Mouse (Mus musculus) liver, postnatal 0 days (tissue): ENCODE data around the gene Tapbp. TPM values are rescaled to one million over a fixed set of nuclear protein-coding genes. Genes with fewer than 3 reads are reported as not detected.

Source experiments
- ATAC-seq: fragments of 200-750 bp; cut with Nextera tagmentation; 2 replicates; pipeline ENCODE4 v1.8.0; 2017; ENCODE audit warnings: mild to moderate bottlenecking, moderate library complexity
- DNase-seq: peaks from one replicate; pipeline ENCODE4 v3.0.0-alpha.2; 2016
- H3K27ac ChIP-seq: fragments of 300-500 bp; sonication (generic); 2 replicates; pipeline ENCODE4 v1.5.1; 2014; ENCODE audit warnings: antibody characterized with exemption, moderate library complexity, mild to moderate bottlenecking, low read depth
- H3K27me3 ChIP-seq: fragments of 300-500 bp; sonication (generic); 2 replicates; pipeline ENCODE4 v1.6.1; 2014; ENCODE audit warnings: low read length, control low read depth, mixed read lengths; ENCODE audit not compliant: insufficient read depth
- H3K36me3 ChIP-seq: fragments of 300-500 bp; sonication (generic); replicated peaks from 2 replicates; pipeline ENCODE4 v1.6.1; 2014; ENCODE audit warnings: mild to moderate bottlenecking, control low read depth, low read length, moderate library complexity, mixed read lengths; ENCODE audit not compliant: insufficient read depth
- H3K4me1 ChIP-seq: fragments of 300-500 bp; sonication (generic); 2 replicates; pipeline ENCODE4 v1.6.1; 2014; ENCODE audit warnings: antibody characterized with exemption, mild to moderate bottlenecking, control low read depth; ENCODE audit not compliant: insufficient read depth
- H3K4me2 ChIP-seq: fragments of 300-500 bp; sonication (generic); 2 replicates; pipeline ENCODE4 v1.6.1; 2014; ENCODE audit warnings: low read depth, mild to moderate bottlenecking, low read length, moderate library complexity, mixed read lengths
- H3K4me3 ChIP-seq: fragments of 300-500 bp; sonication (generic); 2 replicates; pipeline ENCODE4 v1.5.1; 2014; ENCODE audit warnings: low read depth, low read length
- H3K9ac ChIP-seq: fragments of 300-500 bp; sonication (generic); replicated peaks from 2 replicates; pipeline ENCODE4 v1.6.1; 2014; ENCODE audit warnings: mild to moderate bottlenecking, moderate library complexity
- H3K9me3 ChIP-seq: fragments of 300-500 bp; sonication (generic); 2 replicates; pipeline ENCODE4 v1.6.1; 2016; ENCODE audit warnings: mild to moderate bottlenecking, control low read depth, low read length, mixed read lengths
- CTCF ChIP-seq: sonication (generic); IDR thresholded peaks from 2 replicates; pipeline ENCODE4 v1.5.1; 2016; ENCODE audit warnings: antibody characterized with exemption, low read depth
- EP300 ChIP-seq: IDR thresholded peaks from 2 replicates; pipeline ENCODE4 v1.6.1; 2016; ENCODE audit warnings: antibody characterized with exemption, low read depth, mild to moderate bottlenecking
- WGBS: fragments of 180-500 bp; shearing (Covaris S2); extraction: QIAGEN DNeasy Blood & Tissue Kit; methylation state at CpG from one replicate; pipeline ENCODE4 v1.1.7; 2014; ENCODE audit not compliant: insufficient replicate concordance; 5-methylcytosine and 5-hydroxymethylcytosine counted together
- microRNA-seq: library from miRNA; unstranded; fragments of <30 nt; microRNA quantifications from one replicate; pipeline ENCODE4, GENCODE M21; 2016
- polyA plus RNA-seq: library from polyadenylated mRNA; unstranded; fragments of >200 nt; fragmentation: Nextera tagmentation; extraction: Ambion mirVana; gene quantifications from 2 replicates; pipeline ENCODE4 v1.2.1, GENCODE M21; 2015

Gene Tapbp
- polyA plus RNA-seq, 1 experiment from 2014 or later, result 47.0 TPM

DNA sequence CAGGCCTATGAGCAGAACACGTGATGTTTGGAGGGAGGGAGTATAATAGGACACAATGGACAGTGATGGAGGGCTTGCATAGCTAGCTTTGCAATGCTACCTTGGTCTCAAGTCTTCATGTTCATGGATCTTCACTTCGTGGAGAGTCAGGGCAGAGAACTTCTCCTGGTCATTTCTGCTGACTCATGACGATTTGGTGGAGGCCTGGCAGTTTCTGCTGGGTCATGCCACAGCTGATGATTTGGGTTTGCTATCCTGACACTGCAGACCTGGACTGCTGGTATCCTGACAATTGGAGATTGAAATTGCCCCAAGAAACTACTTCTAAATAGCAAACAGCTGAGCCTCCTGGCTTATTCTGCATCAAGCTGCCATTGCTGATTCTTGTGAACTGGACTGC, 57.9 kb downstream of the Tapbp start:
- H3K4me1 ChIP-seq, result peaks cover 7% of the 10 kb centered on the region; the same call in 1 of the 2 replicates
- TF ChIP-seq CTCF (no peak), EP300 (peak; percentile 50)
- DNase-seq (no peak), ATAC-seq (no peak)
- no peak overlapping the region for H3K4me3 ChIP-seq
- H3K9ac ChIP-seq, result no peak overlapping the region
- no peak overlapping the region for H3K4me2 ChIP-seq
- H3K27me3 ChIP-seq, result peaks cover 7% of the 10 kb centered on the region; the same call in 1 of the 2 replicates
- H3K27ac ChIP-seq, result no peak overlapping the region
- peaks cover 7% of the 10 kb centered on the region; the same call in 1 of the 2 replicates for H3K9me3 ChIP-seq
- 61% methylated on average over 3 of the region's 3 CpGs for WGBS
- H3K36me3 ChIP-seq, result no peaks in the 10 kb centered on the region

DNA sequence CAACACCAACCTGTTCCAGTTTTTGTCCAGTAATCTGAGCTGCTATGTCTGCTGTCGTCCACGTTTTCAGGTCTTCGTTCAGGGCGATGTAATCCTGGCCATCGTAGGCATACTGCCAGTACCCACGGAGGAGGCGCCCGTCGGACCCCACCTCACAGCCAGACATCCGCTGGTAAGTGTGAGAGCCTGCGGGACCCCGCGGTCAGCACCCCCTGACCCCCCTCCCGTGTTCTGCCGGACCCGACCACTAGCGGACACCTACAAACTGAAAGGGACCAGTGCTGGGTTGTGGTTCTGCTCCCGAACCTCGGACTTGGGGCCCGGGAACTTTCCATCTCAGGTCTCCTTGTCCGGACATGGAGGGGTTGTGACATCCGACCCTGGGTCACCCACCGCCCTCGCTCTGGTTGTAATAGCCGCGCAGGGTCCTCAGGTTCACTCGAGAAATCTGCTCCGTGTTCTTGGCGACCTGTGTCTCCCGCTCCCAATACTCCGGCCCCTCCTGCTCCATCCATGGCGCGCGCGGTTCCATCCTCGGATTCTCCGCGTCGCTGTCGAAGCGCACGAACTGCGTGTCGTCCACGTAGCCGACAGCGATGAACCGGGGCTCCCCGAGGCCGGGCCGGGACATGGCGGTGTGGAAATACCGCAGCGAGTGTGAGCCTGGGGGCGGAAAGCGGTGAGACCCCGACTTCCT, 62.3 kb downstream of the Tapbp start:
- H3K9me3 ChIP-seq, result no peaks in the 10 kb centered on the region
- peak overlapping the region; percentile 91 for H3K27ac ChIP-seq
- no peaks in the 10 kb centered on the region for H3K36me3 ChIP-seq
- DNase-seq (no peak), ATAC-seq (peak; percentile 3)
- 3% methylated on average over 57 of the region's 57 CpGs for WGBS
- peak overlapping the region; percentile 90 for H3K4me2 ChIP-seq
- peak overlapping the region; percentile 68 for H3K4me3 ChIP-seq
- peak overlapping the region; percentile 68 for H3K9ac ChIP-seq
- peaks cover 7% of the 10 kb centered on the region; the same call in 1 of the 2 replicates for H3K27me3 ChIP-seq
- H3K4me1 ChIP-seq, result peaks cover 26% of the 10 kb centered on the region
- TF ChIP-seq EP300, result no peak

DNA sequence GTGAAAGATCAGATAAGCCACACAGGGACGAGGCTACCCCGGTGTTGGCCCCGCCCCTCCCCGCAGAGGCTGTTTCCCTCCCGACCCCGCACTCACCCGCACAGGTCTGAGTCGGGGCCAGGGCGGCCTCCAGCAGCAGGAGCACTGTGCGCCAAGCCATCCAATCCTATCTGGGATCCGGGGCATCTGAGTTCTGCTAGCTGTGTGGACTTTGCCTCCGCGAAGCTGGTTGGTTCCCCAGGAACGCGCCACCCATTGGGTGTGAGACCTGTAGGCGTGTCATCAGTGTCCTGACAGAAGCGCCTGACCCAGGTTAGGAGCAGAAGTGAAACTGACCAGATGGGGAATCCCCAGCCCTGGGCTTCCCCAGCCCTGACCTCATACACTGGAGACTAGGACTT, 62.9 kb downstream of the Tapbp start:
- H3K27ac ChIP-seq, result peak overlapping the region; percentile 91
- peak overlapping the region; percentile 68 for H3K4me3 ChIP-seq
- ATAC-seq (peak; percentile 89), DNase-seq (peak; percentile 89)
- H3K4me1 ChIP-seq, result peaks cover 26% of the 10 kb centered on the region
- WGBS, result under 1% methylated on average over 16 of the region's 17 CpGs
- peak overlapping the region; percentile 68 for H3K9ac ChIP-seq
- H3K27me3 ChIP-seq, result peaks cover 7% of the 10 kb centered on the region; the same call in 1 of the 2 replicates
- H3K4me2 ChIP-seq, result peak overlapping the region; percentile 90
- H3K9me3 ChIP-seq, result no peaks in the 10 kb centered on the region
- no peaks in the 10 kb centered on the region for H3K36me3 ChIP-seq
- peak; percentile 62 for TF ChIP-seq EP300
- no peak for TF ChIP-seq CTCF

Small RNA genes lying within 50 kb of the gene (microRNA-seq; reads per million reads assigned to microRNA genes)
- not detected for gene Gm27740

Other genes starting within 250 kb of the Tapbp start
- 91.9 and 96.6 TPM in 2 replicates for gene Hnrnpm, start 229.0 kb upstream of the Tapbp start, polyA plus RNA-seq
- 137 and 144 TPM in 2 replicates for gene March2, start 197.2 kb upstream of the Tapbp start, polyA plus RNA-seq
- 80.4 and 88.9 TPM in 2 replicates for gene Rab11b, start 155.4 kb upstream of the Tapbp start, polyA plus RNA-seq
- 64.4 and 93.5 TPM in 2 replicates for gene Angptl4, start 134.1 kb upstream of the Tapbp start, polyA plus RNA-seq
- 9.4 and 10.6 TPM in 2 replicates for gene Kank3, start 105.4 kb upstream of the Tapbp start, polyA plus RNA-seq
- 699 and 710 TPM in 2 replicates for gene Rps28, start 91.3 kb upstream of the Tapbp start, polyA plus RNA-seq
- gene Ndufa7, start 91.3 kb upstream of the Tapbp start, polyA plus RNA-seq, result 379 and 389 TPM in 2 replicates
- 16.6 and 17.4 TPM in 2 replicates for gene Cd320, start 72.8 kb upstream of the Tapbp start, polyA plus RNA-seq
- not detected in 2 replicates for gene Gm7029, start 42.1 kb upstream of the Tapbp start, polyA plus RNA-seq
- gene Kifc1, start 25.2 kb upstream of the Tapbp start, polyA plus RNA-seq, result 2.6 and 3.6 TPM in 2 replicates
- gene Platr17, start 10.8 kb upstream of the Tapbp start, polyA plus RNA-seq, result 0.41 and 0.54 TPM in 2 replicates
- gene Daxx, start 6.5 kb upstream of the Tapbp start, polyA plus RNA-seq, result 12.6 and 13.0 TPM in 2 replicates
- 7.1 and 7.9 TPM in 2 replicates for gene Zbtb22, start within 50 bp of the Tapbp start, polyA plus RNA-seq
- 6.8 and 7.4 TPM in 2 replicates for gene Rgl2, start 13.6 kb downstream of the Tapbp start, polyA plus RNA-seq
- gene Pfdn6, start 24.4 kb downstream of the Tapbp start, polyA plus RNA-seq, result 82.2 and 85.5 TPM in 2 replicates
- gene Wdr46, start 24.8 kb downstream of the Tapbp start, polyA plus RNA-seq, result 12.7 and 12.8 TPM in 2 replicates
- gene B3galt4, start 35.6 kb downstream of the Tapbp start, polyA plus RNA-seq, result 2.2 and 2.4 TPM in 2 replicates
- gene Vps52, start 39.9 kb downstream of the Tapbp start, polyA plus RNA-seq, result 12.5 and 13.4 TPM in 2 replicates
- gene Rps18, start 40.1 kb downstream of the Tapbp start, polyA plus RNA-seq, result 1,510 and 1,549 TPM in 2 replicates
- 274 and 288 TPM in 2 replicates for gene H2-K1, start 84.4 kb downstream of the Tapbp start, polyA plus RNA-seq
- gene Ring1, start 108.8 kb downstream of the Tapbp start, polyA plus RNA-seq, result 6.0 and 7.1 TPM in 2 replicates
- 49.1 and 51.6 TPM in 2 replicates for gene H2-Ke6, start 112.2 kb downstream of the Tapbp start, polyA plus RNA-seq
- 41.3 and 43.4 TPM in 2 replicates for gene Slc39a7, start 115.8 kb downstream of the Tapbp start, polyA plus RNA-seq
- gene Rxrb, start 115.9 kb downstream of the Tapbp start, polyA plus RNA-seq, result 16.2 and 16.4 TPM in 2 replicates
- 0.21 and 0.47 TPM in 2 replicates for gene Col11a2, start 123.5 kb downstream of the Tapbp start, polyA plus RNA-seq
- gene H2-Oa, start 176.4 kb downstream of the Tapbp start, polyA plus RNA-seq, result 0.72 and 0.85 TPM in 2 replicates
- gene H2-DMa, start 203.6 kb downstream of the Tapbp start, polyA plus RNA-seq, result 9.7 and 11.9 TPM in 2 replicates
- 29.2 and 32.5 TPM in 2 replicates for gene Brd2, start 206.7 kb downstream of the Tapbp start, polyA plus RNA-seq
- 1.9 and 2.1 TPM in 2 replicates for gene H2-DMb2, start 227.4 kb downstream of the Tapbp start, polyA plus RNA-seq
- 3.9 and 4.0 TPM in 2 replicates for gene H2-DMb1, start 237.2 kb downstream of the Tapbp start, polyA plus RNA-seq